Mouse (Mus musculus) left cerebral cortex, postnatal 10 days (tissue): ENCODE data around the gene Orc2. TPM values are rescaled to one million over a fixed set of nuclear protein-coding genes. Genes with fewer than 3 reads are reported as not detected.

Experiments used
- DNase-seq, 2 experiments: peaks; one replicate each; pipeline ENCODE4 v3.0.0; 2021 to 2022; ENCODE audit warnings: low spot score in 2 of 2, mixed read lengths in 1 of 2; ENCODE audit errors: extremely low spot score in 1 of 2
- intact Hi-C: fragments of 180-260 bp; cut with DNase I; formaldehyde crosslinking; loops from one replicate; pipeline ENCODE4 v1.15.1; 2025
- total RNA-seq, 2 experiments: library from RNA; stranded (reverse); gene quantifications; 2 replicates each; pipeline ENCODE4 v1.2.3; 2021

Orc2 gene
- total RNA-seq, 2 experiments from 2014 or later: 19.2 to 20.2 TPM

- intact Hi-C loops: no loop called here
Measured at GRCm38 (mm10) chr1:58445143-58445722, 59.7 kb downstream of the Orc2 start, which contains the start of the genes Nif3l1 and Ppil3. Gene Nif3l1, plus strand, starts transcription at chr1:58445151. Gene Ppil3, minus strand, starts transcription at chr1:58445486.

GRCm38 (mm10) chr1:58444691-58445090 lies 60.2 kb downstream of the Orc2 start:
- no peak for DNase-seq
- intact Hi-C loops: no loop called here

More at GRCm38 (mm10) chr1:58445143-58445722, 59.7 kb downstream of the Orc2 start, which contains the start of the genes Nif3l1 and Ppil3:
- DNase-seq: peak; percentile 88 to 91

DNA sequence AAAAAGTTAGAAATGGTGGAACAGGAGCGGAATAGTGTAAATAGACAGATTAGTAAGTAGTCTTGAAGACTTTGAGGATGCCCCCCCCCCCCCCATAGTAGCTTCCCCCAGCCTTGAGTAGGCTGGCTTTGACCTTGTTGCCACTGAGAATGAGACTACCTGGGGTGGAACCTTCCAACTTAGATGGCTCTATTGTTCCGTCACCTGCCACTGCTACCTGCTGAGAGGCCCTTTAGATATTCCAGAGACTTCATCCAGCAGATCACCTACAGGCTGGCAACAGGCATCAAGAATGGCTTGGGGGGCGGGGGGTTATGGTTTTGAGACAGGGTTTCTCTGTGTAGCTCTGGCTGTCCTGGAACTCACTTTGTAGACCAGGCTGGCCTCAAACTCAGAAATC lies 80.4 kb downstream of the Orc2 start:
- no peak for DNase-seq
- intact Hi-C loops: no loop called here

DNA sequence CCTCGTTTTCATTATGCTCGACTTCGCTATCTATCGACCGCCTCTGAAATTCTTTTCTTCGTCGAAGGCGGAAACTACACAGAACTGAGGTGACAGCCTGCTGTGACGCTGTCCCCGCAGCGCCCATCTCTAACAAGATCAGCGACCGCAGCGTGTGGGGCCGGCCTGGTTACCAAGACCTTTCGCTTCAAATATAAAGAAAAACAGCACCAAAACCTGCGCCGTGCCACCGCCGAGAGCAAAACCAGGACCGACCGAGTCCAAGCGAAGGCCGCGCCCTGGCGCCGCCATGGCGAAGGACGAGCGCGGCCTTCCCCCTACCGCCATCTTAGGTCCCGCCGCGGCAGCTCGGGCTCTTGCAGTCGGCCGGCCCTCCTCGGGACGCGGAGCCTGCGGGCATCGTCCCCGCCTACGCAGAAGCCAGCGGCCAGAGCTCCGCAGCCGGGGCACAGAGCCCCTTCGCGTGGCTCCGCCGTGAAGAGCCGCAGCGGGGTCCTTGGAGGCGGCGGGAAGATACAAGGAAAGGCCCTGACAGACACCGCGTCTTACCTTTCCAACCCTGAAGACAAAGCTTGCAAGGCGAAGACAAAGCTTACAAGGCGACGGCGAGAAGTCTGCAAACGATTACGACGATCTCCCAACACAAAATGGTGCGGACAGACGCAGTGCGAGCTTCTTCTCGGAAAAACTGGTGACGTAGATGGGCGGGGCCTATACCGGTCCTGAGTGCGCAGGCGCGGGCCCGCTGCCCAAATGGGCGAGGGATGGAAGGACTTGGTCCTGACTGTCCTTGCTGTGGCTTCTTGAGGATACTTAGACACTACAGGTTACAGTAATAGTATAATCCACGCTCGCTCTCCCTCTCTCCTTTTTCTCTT lies 81.3 kb downstream of the Orc2 start, which contains the start of gene Clk1:
TSS of gene Clk1 (minus strand) at position 696 of the 878 bp plus-strand sequence.
- intact Hi-C loops: no loop called here
- DNase-seq: peak; percentile 95

GRCm38 (mm10) chr1:58422879-58423278 lies 82.0 kb downstream of the Orc2 start:
- peak in 1 of 2 experiments; percentile 35 for DNase-seq
- intact Hi-C loops: no loop called here

- intact Hi-C loops: no loop called here
- DNase-seq: no peak
Measured at GRCm38 (mm10) chr1:58420961-58421360, 83.9 kb downstream of the Orc2 start.

- DNase-seq: no peak
- intact Hi-C loops: no loop called here
Measured at GRCm38 (mm10) chr1:58420032-58420431, 84.9 kb downstream of the Orc2 start.

GRCm38 (mm10) chr1:58416048-58416447 lies 88.9 kb downstream of the Orc2 start:
- intact Hi-C loops: no loop called here
- DNase-seq: no peak

DNA sequence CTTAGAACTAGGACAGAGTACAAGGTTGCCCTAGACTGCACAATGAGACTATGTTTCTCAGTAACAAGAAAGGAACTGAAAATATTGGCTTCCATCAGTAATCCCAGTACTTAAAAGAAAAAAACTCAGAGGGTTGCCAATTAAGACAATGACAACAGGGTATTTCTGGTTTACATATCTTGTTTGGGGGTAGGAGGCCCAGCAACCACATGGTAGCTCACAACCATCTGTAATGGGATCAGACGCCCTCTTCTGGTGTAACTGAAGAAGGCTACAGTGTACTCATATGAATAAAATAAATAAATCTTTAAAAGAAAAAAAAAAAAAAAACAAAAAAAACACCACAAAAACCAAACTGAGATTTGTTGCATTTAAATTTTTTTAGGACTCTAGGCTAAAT lies 89.5 kb downstream of the Orc2 start:
- DNase-seq: no peak
- intact Hi-C loops: no loop called here

Other genes with a start within 250 kb of the Orc2 start
- gene Aox2, start 226.8 kb downstream of the Orc2 start, total RNA-seq: under 1 TPM; 0.06 to 0.08 TPM
- gene Bzw1, start 112.2 kb downstream of the Orc2 start, total RNA-seq: 100 to 1,000 TPM; 264 to 272 TPM
- 100 to 1,000 TPM in 1 of 2 experiments, 10 to 100 TPM in 1; 98.2 to 104 TPM for gene Clk1, start 81.0 kb downstream of the Orc2 start, total RNA-seq
- gene Nif3l1, start 60.0 kb downstream of the Orc2 start, total RNA-seq: 10 to 100 TPM; 19.9 to 20.3 TPM
- gene Ppil3, start 59.6 kb downstream of the Orc2 start, total RNA-seq: 10 to 100 TPM; 29.0 to 30.0 TPM
- gene Fam126b, start 81.2 kb upstream of the Orc2 start, total RNA-seq: 10 to 100 TPM; 68.6 to 70.4 TPM
- 10 to 100 TPM; 91.0 to 99.5 TPM for gene Ndufb3, start 81.3 kb upstream of the Orc2 start, total RNA-seq
- not detected for gene Als2cr12, start 190.9 kb upstream of the Orc2 start, total RNA-seq
- 10 to 100 TPM; 24.8 to 28.1 TPM for gene Cflar, start 206.4 kb upstream of the Orc2 start, total RNA-seq